In the genomic region with DNA sequence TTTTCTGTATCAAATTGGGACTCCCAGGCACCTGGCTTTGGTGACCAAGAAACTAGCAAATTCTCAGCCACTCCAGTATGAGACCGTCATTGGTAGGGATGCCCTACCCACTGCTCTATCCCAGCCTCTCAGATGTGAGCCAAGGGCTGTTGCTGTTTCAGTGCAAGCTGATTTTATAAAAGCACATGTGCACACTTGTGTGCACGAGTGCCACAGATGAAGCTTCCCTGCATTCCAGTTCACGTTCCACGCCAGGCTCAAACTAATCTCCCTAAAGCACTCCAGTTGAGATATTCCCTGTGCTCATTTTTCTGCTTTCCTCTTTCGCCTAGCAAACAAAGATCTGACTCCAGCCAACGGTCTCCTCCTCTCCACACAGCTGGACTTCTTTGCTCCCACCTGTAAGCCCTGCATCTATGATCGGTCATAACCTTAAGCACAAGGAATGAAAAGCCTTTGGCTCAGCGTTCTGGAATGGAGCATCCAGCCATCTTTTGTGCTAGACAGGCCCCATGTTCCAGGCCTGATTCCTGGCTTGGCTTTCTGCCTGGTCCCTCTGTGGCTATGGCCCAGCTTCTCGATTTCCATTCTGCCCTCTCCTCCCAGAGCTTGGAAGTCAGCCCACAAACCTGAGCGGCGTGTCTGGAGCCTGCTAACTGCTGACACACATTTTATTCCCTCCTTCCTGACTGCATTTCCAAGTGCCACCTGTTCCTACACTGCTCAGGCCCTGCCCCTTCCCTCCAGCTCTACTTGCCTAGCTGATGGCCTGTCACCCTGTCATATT, we compare ENCODE assay signal across 8 mouse cellular contexts.
DNase-seq lines count a peak whose midpoint lies in the region; ATAC-seq and TF ChIP-seq lines count a peak whose summit lies in the region.

No protein-coding gene starts in this region.

- TF ChIP-seq POLR2A in embryonic fibroblast, embryonic 13.5 days (IDR thresholded peaks at IDR 0.05; ENCODE audit: low read depth, low read length): no peak

- DNase-seq in midbrain, embryonic 14.5 days: peak; percentile 75
- no peak for DNase-seq in midbrain, embryonic 10.5 days (ENCODE audit: low spot score)
- peak; percentile 93 to 95 for DNase-seq in kidney, postnatal 25 days
- DNase-seq in lung, adult 18-20 months: peak; percentile 47 to 64
- no peak for DNase-seq in embryo, embryonic 11 days

- H3K4me3 ChIP-seq in midbrain, embryonic 14.5 days (replicated peaks; ENCODE audit: low read depth, low read length): no peak overlapping the region
- H3K4me3 ChIP-seq in midbrain, embryonic 10.5 days: no peak overlapping the region
- H3K4me3 ChIP-seq in embryonic fibroblast, embryonic 13.5 days (ENCODE audit: insufficient read depth, low read length): no peak overlapping the region
- H3K4me3 ChIP-seq in heart, embryonic 15.5 days: no peak overlapping the region
- H3K4me3 ChIP-seq in stomach, embryonic 14.5 days (ENCODE audit: low read depth, low read length): no peak overlapping the region

- H3K9me3 ChIP-seq in midbrain, embryonic 14.5 days (ENCODE audit: control insufficient read depth, low read length): no peaks in the 10 kb centered on the region
- H3K9me3 ChIP-seq in midbrain, embryonic 10.5 days (replicated peaks): no peaks in the 10 kb centered on the region
- H3K9me3 ChIP-seq in heart, embryonic 15.5 days (replicated peaks): no peaks in the 10 kb centered on the region
- no peaks in the 10 kb centered on the region for H3K9me3 ChIP-seq in stomach, embryonic 14.5 days (ENCODE audit: control insufficient read depth, low read depth, low read length)

- WGBS in midbrain, embryonic 14.5 days: 71% methylated on average over 11 of the region's 11 CpGs
- 87% methylated on average over 11 of the region's 11 CpGs for WGBS in midbrain, embryonic 10.5 days
- 26% methylated on average over 11 of the region's 11 CpGs for WGBS in heart, embryonic 15.5 days
- 41% methylated on average over 11 of the region's 11 CpGs for WGBS in stomach, embryonic 14.5 days

- H3K27me3 ChIP-seq in midbrain, embryonic 14.5 days (ENCODE audit: control insufficient read depth, insufficient read depth, low read length): no peaks in the 10 kb centered on the region
- H3K27me3 ChIP-seq in midbrain, embryonic 10.5 days (ENCODE audit: low read depth, poor library complexity, severe bottlenecking): no peaks in the 10 kb centered on the region
- H3K27me3 ChIP-seq in heart, embryonic 15.5 days: no peaks in the 10 kb centered on the region
- no peaks in the 10 kb centered on the region for H3K27me3 ChIP-seq in stomach, embryonic 14.5 days (ENCODE audit: control insufficient read depth, insufficient read depth, low read length)

- no peaks in the 10 kb centered on the region for H3K36me3 ChIP-seq in midbrain, embryonic 14.5 days (ENCODE audit: control insufficient read depth, insufficient read depth, low read length)
- H3K36me3 ChIP-seq in midbrain, embryonic 10.5 days: no peaks in the 10 kb centered on the region
- no peaks in the 10 kb centered on the region for H3K36me3 ChIP-seq in heart, embryonic 15.5 days
- H3K36me3 ChIP-seq in stomach, embryonic 14.5 days (ENCODE audit: control insufficient read depth, insufficient read depth, low read length): no peaks in the 10 kb centered on the region

- no peak for TF ChIP-seq CTCF in embryonic fibroblast, embryonic 13.5 days (IDR thresholded peaks at IDR 0.05; ENCODE audit: borderline replicate concordance, insufficient read depth, low read length)

- no peak overlapping the region for H3K4me2 ChIP-seq in midbrain, embryonic 14.5 days (ENCODE audit: low read length)
- H3K4me2 ChIP-seq in heart, embryonic 15.5 days: 0 out of 2 replicates have a peak overlapping the region, but pooled peaks have one; percentile 5
- no peak overlapping the region for H3K4me2 ChIP-seq in stomach, embryonic 14.5 days (replicated peaks; ENCODE audit: low read depth, low read length)

- no peak overlapping the region for H3K27ac ChIP-seq in midbrain, embryonic 14.5 days (replicated peaks; ENCODE audit: low read depth, low read length)
- H3K27ac ChIP-seq in midbrain, embryonic 10.5 days (replicated peaks): no peak overlapping the region
- H3K27ac ChIP-seq in embryonic fibroblast, embryonic 13.5 days (ENCODE audit: insufficient read depth, low read length): peak overlapping the region; percentile 4; the same call in 1 of the 2 replicates
- peak overlapping the region; percentile 89 for H3K27ac ChIP-seq in heart, embryonic 15.5 days
- H3K27ac ChIP-seq in stomach, embryonic 14.5 days (ENCODE audit: low read length): peak overlapping the region; percentile 69; the same call in 1 of the 2 replicates

- no peak overlapping the region for H3K9ac ChIP-seq in midbrain, embryonic 14.5 days (replicated peaks; ENCODE audit: low read length)
- no peak overlapping the region for H3K9ac ChIP-seq in heart, embryonic 15.5 days
- H3K9ac ChIP-seq in stomach, embryonic 14.5 days (replicated peaks; ENCODE audit: low read depth, low read length): no peak overlapping the region

- no peaks in the 10 kb centered on the region for H3K4me1 ChIP-seq in midbrain, embryonic 14.5 days (ENCODE audit: control insufficient read depth, insufficient read depth, low read length)
- H3K4me1 ChIP-seq in midbrain, embryonic 10.5 days: peaks cover 8% of the 10 kb centered on the region; the same call in 1 of the 2 replicates
- peaks cover 8% of the 10 kb centered on the region for H3K4me1 ChIP-seq in embryonic fibroblast, embryonic 13.5 days (ENCODE audit: control insufficient read depth, insufficient read depth, low read length)
- H3K4me1 ChIP-seq in heart, embryonic 15.5 days (replicated peaks): peaks cover 34% of the 10 kb centered on the region
- H3K4me1 ChIP-seq in stomach, embryonic 14.5 days (ENCODE audit: control insufficient read depth, insufficient read depth, low read length): peaks cover 6% of the 10 kb centered on the region; the same call in 1 of the 2 replicates

- ATAC-seq in midbrain, embryonic 14.5 days (ENCODE audit: low FRiP score, low TSS enrichment): peak; percentile 20; the same call in 1 of the 2 replicates
- peak; percentile 84 for ATAC-seq in heart, embryonic 15.5 days (replicated peaks; ENCODE audit: insufficient number of reproducible peaks, insufficient read depth, low FRiP score, low read depth)
- ATAC-seq in stomach, embryonic 14.5 days (ENCODE audit: insufficient number of reproducible peaks, insufficient read depth, low FRiP score, low read depth): peak; percentile 83

Comparison
In these comparisons a context has a peak if more than half of its experiments do, and no peak if none do; other contexts are left out.
1. DNase-seq: peak in midbrain, embryonic 14.5 days (single experiment), kidney, postnatal 25 days (2 of 2) and lung, adult 18-20 months (2 of 2); none in midbrain, embryonic 10.5 days (single experiment) and embryo, embryonic 11 days (single experiment).
2. ATAC-seq: peak in every context shown above with its lines; median percentile 84 in heart, embryonic 15.5 days; 83 in stomach, embryonic 14.5 days; 20 in midbrain, embryonic 14.5 days.
3. H3K27ac ChIP-seq: peak in embryonic fibroblast, embryonic 13.5 days (single experiment), heart, embryonic 15.5 days (single experiment) and stomach, embryonic 14.5 days (single experiment); none in midbrain, embryonic 14.5 days (single experiment) and midbrain, embryonic 10.5 days (single experiment).